Mouse (Mus musculus): ENCODE measurements at regions not wholly inside any gene's neighbourhood (a gene's known extent, or its start where the extent isn't known, plus 50 kb on each side); places are given as distances from the start of the nearest gene placed in this dataset.

GRCm38 (mm10) chr1:60655206-60655605 is 61.4 kb upstream of the Cd28 start:
- TF ChIP-seq POLR2A (IDR thresholded peaks at IDR 0.05; ENCODE audit: low read depth, low read length) = no peak
- TF ChIP-seq CTCF (conservative IDR thresholded peaks at IDR 0.05; ENCODE audit: insufficient read depth, insufficient read length, low read depth, low read length) = no peak

All from kidney, adult 2 months (tissue).